Mouse (Mus musculus) liver, postnatal 0 days (tissue): ENCODE data around the gene 4921517D22Rik. TPM values are rescaled to one million over a fixed set of nuclear protein-coding genes. Genes with fewer than 3 reads are reported as not detected.

Source experiments
- ATAC-seq: fragments of 200-750 bp; cut with Nextera tagmentation; 2 replicates; pipeline ENCODE4 v1.8.0; 2017; ENCODE audit warnings: mild to moderate bottlenecking, moderate library complexity
- DNase-seq: peaks from one replicate; pipeline ENCODE4 v3.0.0-alpha.2; 2016
- H3K27ac ChIP-seq: fragments of 300-500 bp; sonication (generic); 2 replicates; pipeline ENCODE4 v1.5.1; 2014; ENCODE audit warnings: antibody characterized with exemption, moderate library complexity, mild to moderate bottlenecking, low read depth
- H3K27me3 ChIP-seq: fragments of 300-500 bp; sonication (generic); 2 replicates; pipeline ENCODE4 v1.6.1; 2014; ENCODE audit warnings: low read length, control low read depth, mixed read lengths; ENCODE audit not compliant: insufficient read depth
- H3K36me3 ChIP-seq: fragments of 300-500 bp; sonication (generic); replicated peaks from 2 replicates; pipeline ENCODE4 v1.6.1; 2014; ENCODE audit warnings: mild to moderate bottlenecking, control low read depth, low read length, moderate library complexity, mixed read lengths; ENCODE audit not compliant: insufficient read depth
- H3K4me1 ChIP-seq: fragments of 300-500 bp; sonication (generic); 2 replicates; pipeline ENCODE4 v1.6.1; 2014; ENCODE audit warnings: antibody characterized with exemption, mild to moderate bottlenecking, control low read depth; ENCODE audit not compliant: insufficient read depth
- H3K4me2 ChIP-seq: fragments of 300-500 bp; sonication (generic); 2 replicates; pipeline ENCODE4 v1.6.1; 2014; ENCODE audit warnings: low read depth, mild to moderate bottlenecking, low read length, moderate library complexity, mixed read lengths
- H3K4me3 ChIP-seq: fragments of 300-500 bp; sonication (generic); 2 replicates; pipeline ENCODE4 v1.5.1; 2014; ENCODE audit warnings: low read depth, low read length
- H3K9ac ChIP-seq: fragments of 300-500 bp; sonication (generic); replicated peaks from 2 replicates; pipeline ENCODE4 v1.6.1; 2014; ENCODE audit warnings: mild to moderate bottlenecking, moderate library complexity
- H3K9me3 ChIP-seq: fragments of 300-500 bp; sonication (generic); 2 replicates; pipeline ENCODE4 v1.6.1; 2016; ENCODE audit warnings: mild to moderate bottlenecking, control low read depth, low read length, mixed read lengths
- CTCF ChIP-seq: sonication (generic); IDR thresholded peaks from 2 replicates; pipeline ENCODE4 v1.5.1; 2016; ENCODE audit warnings: antibody characterized with exemption, low read depth
- EP300 ChIP-seq: IDR thresholded peaks from 2 replicates; pipeline ENCODE4 v1.6.1; 2016; ENCODE audit warnings: antibody characterized with exemption, low read depth, mild to moderate bottlenecking
- WGBS: fragments of 180-500 bp; shearing (Covaris S2); extraction: QIAGEN DNeasy Blood & Tissue Kit; methylation state at CpG from one replicate; pipeline ENCODE4 v1.1.7; 2014; ENCODE audit not compliant: insufficient replicate concordance; 5-methylcytosine and 5-hydroxymethylcytosine counted together
- polyA plus RNA-seq: library from polyadenylated mRNA; unstranded; fragments of >200 nt; fragmentation: Nextera tagmentation; extraction: Ambion mirVana; gene quantifications from 2 replicates; pipeline ENCODE4 v1.2.1, GENCODE M21; 2015

The 4921517D22Rik gene
- polyA plus RNA-seq, 1 experiment from 2014 or later, result not detected

- DNase-seq (no peak), ATAC-seq (no peak)
- Histone ChIP-seq H3K4me1 (peaks cover 2% of the 10 kb centered on the region; the same call in 1 of the 2 replicates), H3K27ac (no peak overlapping the region), H3K9ac (no peak overlapping the region), H3K4me2 (no peak overlapping the region), H3K36me3 (no peaks in the 10 kb centered on the region), H3K9me3 (no peaks in the 10 kb centered on the region), H3K4me3 (no peak overlapping the region), H3K27me3 (0 out of 2 replicates have a peak, but pooled peaks cover 6% of the 10 kb centered on the region)
- TF ChIP-seq EP300 (no peak), CTCF (no peak)
- 86% methylated on average over 8 of the region's 8 CpGs for WGBS
Observed at GRCm38 (mm10) chr13:59699131-59699530, 5.2 kb upstream of the 4921517D22Rik start.

- H3K36me3 ChIP-seq, result no peaks in the 10 kb centered on the region
- H3K27ac ChIP-seq, result no peak overlapping the region
- H3K9me3 ChIP-seq, result no peaks in the 10 kb centered on the region
- WGBS, result 81% methylated on average over 7 of the region's 7 CpGs
- no peaks in the 10 kb centered on the region for H3K27me3 ChIP-seq
- H3K4me3 ChIP-seq, result no peak overlapping the region
- H3K4me2 ChIP-seq, result no peak overlapping the region
- ATAC-seq, result no peak
- TF ChIP-seq CTCF (no peak), EP300 (no peak)
- DNase-seq, result no peak
- H3K4me1 ChIP-seq, result no peaks in the 10 kb centered on the region
- H3K9ac ChIP-seq, result no peak overlapping the region
Observed at GRCm38 (mm10) chr13:59695781-59696180, 1.9 kb upstream of the 4921517D22Rik start.

- 75% methylated on average over 10 of the region's 10 CpGs for WGBS
- Histone ChIP-seq H3K27ac (no peak overlapping the region), H3K9me3 (no peaks in the 10 kb centered on the region), H3K27me3 (no peaks in the 10 kb centered on the region), H3K4me2 (no peak overlapping the region), H3K4me1 (no peaks in the 10 kb centered on the region), H3K9ac (no peak overlapping the region), H3K4me3 (no peak overlapping the region), H3K36me3 (no peaks in the 10 kb centered on the region)
- ATAC-seq (no peak), DNase-seq (no peak)
- TF ChIP-seq CTCF (no peak), EP300 (no peak)
Observed at GRCm38 (mm10) chr13:59691478-59691877, 2.4 kb downstream of the 4921517D22Rik start.

GRCm38 (mm10) chr13:59690576-59690975 is 3.3 kb downstream of the 4921517D22Rik start:
- Histone ChIP-seq H3K4me3 (no peak overlapping the region), H3K27me3 (no peaks in the 10 kb centered on the region), H3K4me1 (no peaks in the 10 kb centered on the region), H3K27ac (no peak overlapping the region), H3K9me3 (no peaks in the 10 kb centered on the region), H3K36me3 (no peaks in the 10 kb centered on the region), H3K4me2 (no peak overlapping the region), H3K9ac (no peak overlapping the region)
- ATAC-seq (no peak), DNase-seq (no peak)
- 82% methylated on average over 7 of the region's 7 CpGs for WGBS
- TF ChIP-seq EP300, result no peak
- TF ChIP-seq CTCF, result peak; percentile 24; the same call in 1 of the 2 replicates

- TF ChIP-seq CTCF (no peak), EP300 (no peak)
Observed at GRCm38 (mm10) chr13:59689843-59690242, 4.1 kb downstream of the 4921517D22Rik start.

GRCm38 (mm10) chr13:59689313-59689712 is 4.6 kb downstream of the 4921517D22Rik start:
- H3K4me3 ChIP-seq, result no peak overlapping the region
- no peak overlapping the region for H3K4me2 ChIP-seq
- DNase-seq (no peak), ATAC-seq (no peak)
- no peaks in the 10 kb centered on the region for H3K36me3 ChIP-seq
- no peaks in the 10 kb centered on the region for H3K4me1 ChIP-seq
- 69% methylated on average over 9 of the region's 9 CpGs for WGBS
- no peak overlapping the region for H3K27ac ChIP-seq
- H3K9me3 ChIP-seq, result no peaks in the 10 kb centered on the region
- H3K9ac ChIP-seq, result no peak overlapping the region
- H3K27me3 ChIP-seq, result no peaks in the 10 kb centered on the region
- TF ChIP-seq CTCF (no peak), EP300 (no peak)

More at GRCm38 (mm10) chr13:59689843-59690242, 4.1 kb downstream of the 4921517D22Rik start:
- H3K36me3 ChIP-seq, result no peaks in the 10 kb centered on the region
- H3K4me1 ChIP-seq, result no peaks in the 10 kb centered on the region
- no peaks in the 10 kb centered on the region for H3K9me3 ChIP-seq
- no peak overlapping the region for H3K9ac ChIP-seq
- H3K4me3 ChIP-seq, result no peak overlapping the region
- ATAC-seq (no peak), DNase-seq (no peak)
- WGBS, result 74% methylated on average over 3 of the region's 3 CpGs
- no peak overlapping the region for H3K4me2 ChIP-seq
- H3K27me3 ChIP-seq, result no peaks in the 10 kb centered on the region
- H3K27ac ChIP-seq, result no peak overlapping the region

GRCm38 (mm10) chr13:59688338-59688770 is 5.6 kb downstream of the 4921517D22Rik start:
- Histone ChIP-seq H3K4me3 (no peak overlapping the region), H3K9ac (no peak overlapping the region), H3K9me3 (no peaks in the 10 kb centered on the region), H3K36me3 (no peaks in the 10 kb centered on the region), H3K4me2 (no peak overlapping the region), H3K4me1 (no peaks in the 10 kb centered on the region), H3K27ac (no peak overlapping the region), H3K27me3 (no peaks in the 10 kb centered on the region)
- ATAC-seq (no peak), DNase-seq (no peak)
- WGBS, result 64% methylated on average over 13 of the region's 13 CpGs
- no peak for TF ChIP-seq CTCF
- no peak for TF ChIP-seq EP300
